15 mouse cellular contexts compared by ENCODE assay signal in the genomic region with DNA sequence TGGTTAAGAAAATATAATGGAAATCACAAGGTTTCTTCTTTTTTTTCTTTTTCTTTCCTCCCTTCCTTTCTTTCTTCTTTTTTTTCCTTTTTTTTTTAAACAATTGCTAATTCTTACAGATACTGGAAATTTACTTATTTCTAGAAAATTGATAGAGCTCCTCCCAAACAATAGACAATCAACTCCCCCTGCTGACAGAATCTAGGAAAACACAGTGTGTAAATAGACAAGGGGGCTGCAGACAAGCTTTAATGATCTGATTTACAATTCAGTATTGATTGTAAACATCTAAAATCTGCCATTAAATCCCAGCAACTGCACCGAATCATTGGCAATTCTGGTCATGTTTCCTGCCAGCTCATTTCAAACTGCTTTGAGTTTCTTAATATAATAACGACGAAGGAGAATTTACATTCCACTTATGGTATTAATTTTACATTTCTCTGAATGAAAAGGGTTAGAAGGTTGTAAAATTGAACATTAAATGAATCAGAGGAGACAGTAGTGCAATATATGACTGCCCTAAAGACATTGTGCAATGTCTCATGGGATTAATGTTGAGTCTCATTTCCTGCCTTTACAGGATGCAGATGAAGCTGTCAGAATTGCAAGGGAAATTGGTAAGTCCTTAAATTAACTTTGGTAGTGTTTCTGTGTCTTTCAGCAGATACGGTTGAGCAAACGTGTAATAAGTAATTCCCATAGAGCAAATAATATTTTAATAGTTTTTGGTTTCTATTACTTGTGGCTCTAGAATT.
DNase-seq lines count a peak whose midpoint lies in the region; ATAC-seq and TF ChIP-seq lines count a peak whose summit lies in the region.
"Had no signal": no experiment of that assay in that cellular context is flagged by ENCODE, and none has a peak within 500 bp of the region (broad histone marks: within the 10 kb centered on the region; RNA-seq: fewer than 3 reads in every experiment).

No protein-coding gene starts in this region.

- no peaks in the 10 kb centered on the region for H3K9me3 ChIP-seq in forebrain, embryonic 14.5 days (replicated peaks; ENCODE audit: control insufficient read depth, low read length)
- H3K9me3 ChIP-seq in forebrain, embryonic 11.5 days (ENCODE audit: control insufficient read depth, low read length) = no peaks in the 10 kb centered on the region
- no peaks in the 10 kb centered on the region for H3K9me3 ChIP-seq in lung, embryonic 14.5 days (ENCODE audit: low read depth, low read length)
- no peaks in the 10 kb centered on the region for H3K9me3 ChIP-seq in limb, embryonic 10.5 days (replicated peaks)

- no peak for ATAC-seq in forebrain, embryonic 14.5 days
- ATAC-seq in forebrain, embryonic 11.5 days (replicated peaks; ENCODE audit: low FRiP score) = no peak
- no peak for ATAC-seq in lung, embryonic 14.5 days (ENCODE audit: insufficient read depth)

- H3K27me3 ChIP-seq in forebrain, embryonic 14.5 days (replicated peaks; ENCODE audit: control insufficient read depth, insufficient read depth, low read length) = no peaks in the 10 kb centered on the region
- no peaks in the 10 kb centered on the region for H3K27me3 ChIP-seq in forebrain, embryonic 11.5 days (ENCODE audit: control insufficient read depth, insufficient read depth, low read length)
- H3K27me3 ChIP-seq in lung, embryonic 14.5 days (ENCODE audit: insufficient read depth, low read length) = no peaks in the 10 kb centered on the region
- H3K27me3 ChIP-seq in limb, embryonic 10.5 days (ENCODE audit: low read depth, poor library complexity, severe bottlenecking) = no peaks in the 10 kb centered on the region

- no peaks in the 10 kb centered on the region for H3K36me3 ChIP-seq in forebrain, embryonic 14.5 days (ENCODE audit: control insufficient read depth, insufficient read depth, low read length)
- H3K36me3 ChIP-seq in forebrain, embryonic 11.5 days (ENCODE audit: control insufficient read depth, insufficient read depth, low read length) = no peaks in the 10 kb centered on the region
- H3K36me3 ChIP-seq in lung, embryonic 14.5 days (ENCODE audit: insufficient read depth) = no peaks in the 10 kb centered on the region
- no peaks in the 10 kb centered on the region for H3K36me3 ChIP-seq in limb, embryonic 10.5 days

- no peak overlapping the region for H3K9ac ChIP-seq in forebrain, embryonic 14.5 days (ENCODE audit: low read length)
- H3K9ac ChIP-seq in forebrain, embryonic 11.5 days (ENCODE audit: low read length) = no peak overlapping the region
- no peak overlapping the region for H3K9ac ChIP-seq in lung, embryonic 14.5 days

- TF ChIP-seq CTCF in lung, embryonic 14.5 days (IDR thresholded peaks at IDR 0.05; ENCODE audit: low read depth) = peak; percentile 29
- TF ChIP-seq CTCF in lung, adult 2 months (IDR thresholded peaks at IDR 0.05; ENCODE audit: insufficient read depth, low read length) = no peak

- DNase-seq in forebrain, embryonic 14.5 days (ENCODE audit: low spot score) = peak; percentile 70
- no peak for DNase-seq in forebrain, embryonic 11.5 days (ENCODE audit: low spot score)
- DNase-seq in lung, embryonic 14.5 days = peak; percentile 59
- DNase-seq in lung, adult 2 months = no peak
- DNase-seq in NIH3T3 (ENCODE audit: low read depth) = peak; percentile 58
- no peak for DNase-seq in limb, embryonic 10.5 days (ENCODE audit: low spot score)
- DNase-seq in spleen, postnatal 14 days (ENCODE audit: low spot score in 2 of 2) = no peak
- DNase-seq in heart, postnatal 4 days = no peak
- DNase-seq: adrenal gland, adult 2 months; cerebellum, adult 9-11 months; heart, adult 18-20 months; kidney, adult 18-20 months; lung, postnatal 14 days; spleen, adult 18-20 months; thymus, postnatal 14 days had no signal

- TF ChIP-seq POLR2A in lung, adult 2 months (IDR thresholded peaks at IDR 0.05; ENCODE audit: borderline replicate concordance, extremely low read depth, low read depth, low read length) = no peak

- WGBS in forebrain, embryonic 14.5 days = 46% methylated on average over 5 of the region's 5 CpGs
- WGBS in forebrain, embryonic 11.5 days = 82% methylated on average over 5 of the region's 5 CpGs
- WGBS in lung, embryonic 14.5 days = 57% methylated on average over 5 of the region's 5 CpGs
- 70% methylated on average over 5 of the region's 5 CpGs for WGBS in lung, adult 2 months
- 28% methylated on average over 5 of the region's 5 CpGs for WGBS in limb, embryonic 10.5 days

- no peak overlapping the region for H3K27ac ChIP-seq in forebrain, embryonic 14.5 days (ENCODE audit: low read depth, low read length)
- no peak overlapping the region for H3K27ac ChIP-seq in forebrain, embryonic 11.5 days (ENCODE audit: low read depth, low read length)
- no peak overlapping the region for H3K27ac ChIP-seq in lung, embryonic 14.5 days (ENCODE audit: low read depth)
- H3K27ac ChIP-seq in limb, embryonic 10.5 days = peak overlapping the region; percentile 76

- no peak overlapping the region for H3K4me3 ChIP-seq in forebrain, embryonic 14.5 days (ENCODE audit: low read depth, low read length)
- H3K4me3 ChIP-seq in forebrain, embryonic 11.5 days (ENCODE audit: low read depth, low read length) = no peak overlapping the region
- no peak overlapping the region for H3K4me3 ChIP-seq in lung, embryonic 14.5 days (ENCODE audit: low read depth, low read length)
- no peak overlapping the region for H3K4me3 ChIP-seq in lung, adult 2 months (replicated peaks; ENCODE audit: extremely low read depth, low read depth, low read length)
- H3K4me3 ChIP-seq in limb, embryonic 10.5 days = no peak overlapping the region

- H3K4me2 ChIP-seq in forebrain, embryonic 14.5 days (ENCODE audit: low read length) = no peak overlapping the region
- H3K4me2 ChIP-seq in forebrain, embryonic 11.5 days (ENCODE audit: low read depth, low read length, severe bottlenecking) = no peak overlapping the region
- H3K4me2 ChIP-seq in lung, embryonic 14.5 days = no peak overlapping the region

- H3K4me1 ChIP-seq in forebrain, embryonic 14.5 days (ENCODE audit: control insufficient read depth, insufficient read depth, low read length) = peaks cover 5% of the 10 kb centered on the region; the same call in 1 of the 2 replicates
- no peaks in the 10 kb centered on the region; the same call in 1 of the 2 replicates for H3K4me1 ChIP-seq in forebrain, embryonic 11.5 days (replicated peaks; ENCODE audit: control insufficient read depth, insufficient read depth, low read length)
- H3K4me1 ChIP-seq in lung, embryonic 14.5 days (ENCODE audit: insufficient read depth) = no peaks in the 10 kb centered on the region
- no peaks in the 10 kb centered on the region for H3K4me1 ChIP-seq in lung, adult 2 months (ENCODE audit: control insufficient read depth, insufficient read depth, low read length)
- H3K4me1 ChIP-seq in limb, embryonic 10.5 days = peaks cover 26% of the 10 kb centered on the region

Comparison
In these comparisons a context has a peak if more than half of its experiments do, and no peak if none do; other contexts are left out.
1. DNase-seq: peak in forebrain, embryonic 14.5 days (single experiment), lung, embryonic 14.5 days (single experiment) and NIH3T3 (single experiment); none in forebrain, embryonic 11.5 days (single experiment), lung, adult 2 months (single experiment), limb, embryonic 10.5 days (single experiment), spleen, postnatal 14 days (0 of 2) and heart, postnatal 4 days (single experiment).